Mouse (Mus musculus): ENCODE data around the gene Galm. TPM values are rescaled to one million over a fixed set of nuclear protein-coding genes. Genes with fewer than 3 reads are reported as not detected.

Gene Galm
- polyA plus RNA-seq, 1 experiment from 2014 or later: 67.2 TPM

DNA sequence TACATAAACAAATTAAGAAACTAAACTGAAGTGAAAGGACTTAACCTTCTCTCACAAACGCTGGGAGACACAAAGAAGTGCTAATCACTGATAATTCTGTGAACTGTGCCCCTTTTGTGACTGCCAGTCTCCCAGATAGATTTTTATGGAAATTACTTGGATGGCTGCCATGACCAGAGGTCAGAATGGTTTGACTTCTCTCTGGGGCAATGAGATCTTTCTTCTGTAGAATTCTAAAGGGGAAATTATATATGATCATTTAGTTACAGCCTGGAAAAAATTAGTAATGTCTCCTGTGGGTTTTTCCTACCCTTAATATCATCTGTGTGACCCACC lies 4.1 kb downstream of the Galm start:
- Histone ChIP-seq H3K9me3 (no peaks in the 10 kb centered on the region), H3K27ac (0 out of 2 replicates have a peak overlapping the region, but pooled peaks have one; percentile 62), H3K4me3 (replicated peaks) (no peak overlapping the region), H3K4me1 (replicated peaks) (no peaks in the 10 kb centered on the region), H3K27me3 (replicated peaks) (no peaks in the 10 kb centered on the region), H3K9ac (no peak overlapping the region), H3K36me3 (no peaks in the 10 kb centered on the region), H3K4me2 (replicated peaks) (peak overlapping the region; percentile 11; the same call in 1 of the 2 replicates)
- WGBS: 41% methylated on average over 1 of the region's 1 CpGs
- ATAC-seq: peak; percentile 32; the same call in 1 of the 2 replicates

DNA sequence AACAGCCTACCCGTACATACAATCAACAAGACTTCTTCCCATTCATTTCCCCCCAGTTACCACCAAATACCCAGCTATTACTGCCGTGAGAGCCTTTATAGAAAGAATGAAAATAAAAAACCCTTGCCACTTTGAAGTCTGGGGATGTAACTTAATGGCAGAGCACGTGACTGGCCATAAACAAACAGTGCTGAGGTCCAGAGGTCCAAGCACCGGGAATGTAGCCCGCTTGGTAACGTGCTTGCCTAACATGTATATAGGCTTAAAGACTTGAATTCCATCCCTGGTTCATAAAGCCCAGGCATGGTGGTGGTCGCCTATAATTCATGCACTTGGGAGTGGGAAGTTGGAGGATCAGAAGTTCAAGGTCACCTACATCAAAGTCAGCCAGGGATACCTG lies 4.6 kb downstream of the Galm start:
- 48% methylated on average over 7 of the region's 7 CpGs for WGBS

DNA sequence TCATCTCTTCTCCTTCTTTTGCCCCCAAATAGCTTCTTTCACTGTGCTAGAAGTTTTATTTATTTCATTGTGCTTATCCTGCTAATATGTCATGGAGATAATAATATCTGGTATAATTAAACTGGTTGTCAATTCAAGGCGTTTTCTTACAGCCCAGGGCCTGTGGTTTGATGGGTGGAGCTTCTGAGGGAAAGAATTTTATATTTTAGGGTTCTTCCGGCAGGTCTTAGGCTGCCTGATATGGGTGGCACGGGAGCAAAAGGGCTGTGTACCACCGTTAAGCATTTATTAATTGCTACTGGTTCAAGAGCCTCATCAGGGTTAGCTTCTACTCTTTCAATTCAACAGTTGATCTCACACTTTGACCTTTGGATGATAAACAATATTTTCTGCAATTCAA lies 5.2 kb downstream of the Galm start:
- Histone ChIP-seq H3K27ac (no peak overlapping the region), H3K36me3 (no peaks in the 10 kb centered on the region), H3K4me2 (replicated peaks) (0 out of 2 replicates have a peak overlapping the region, but pooled peaks have one; percentile 11), H3K9me3 (no peaks in the 10 kb centered on the region), H3K9ac (no peak overlapping the region), H3K4me3 (replicated peaks) (no peak overlapping the region), H3K27me3 (replicated peaks) (no peaks in the 10 kb centered on the region), H3K4me1 (replicated peaks) (no peaks in the 10 kb centered on the region)
- ATAC-seq: no peak
- 62% methylated on average over 4 of the region's 4 CpGs for WGBS

More for the DNA sequence above, 4.6 kb downstream of the Galm start:
- no peaks in the 10 kb centered on the region for H3K9me3 ChIP-seq
- H3K27ac ChIP-seq: 0 out of 2 replicates have a peak overlapping the region, but pooled peaks have one; percentile 62
- H3K4me2 ChIP-seq (replicated peaks): peak overlapping the region; percentile 11; the same call in 1 of the 2 replicates
- H3K36me3 ChIP-seq: no peaks in the 10 kb centered on the region
- H3K9ac ChIP-seq: no peak overlapping the region
- no peaks in the 10 kb centered on the region for H3K4me1 ChIP-seq (replicated peaks)
- ATAC-seq: peak; percentile 49
- no peak overlapping the region for H3K4me3 ChIP-seq (replicated peaks)
- H3K27me3 ChIP-seq (replicated peaks): no peaks in the 10 kb centered on the region

DNA sequence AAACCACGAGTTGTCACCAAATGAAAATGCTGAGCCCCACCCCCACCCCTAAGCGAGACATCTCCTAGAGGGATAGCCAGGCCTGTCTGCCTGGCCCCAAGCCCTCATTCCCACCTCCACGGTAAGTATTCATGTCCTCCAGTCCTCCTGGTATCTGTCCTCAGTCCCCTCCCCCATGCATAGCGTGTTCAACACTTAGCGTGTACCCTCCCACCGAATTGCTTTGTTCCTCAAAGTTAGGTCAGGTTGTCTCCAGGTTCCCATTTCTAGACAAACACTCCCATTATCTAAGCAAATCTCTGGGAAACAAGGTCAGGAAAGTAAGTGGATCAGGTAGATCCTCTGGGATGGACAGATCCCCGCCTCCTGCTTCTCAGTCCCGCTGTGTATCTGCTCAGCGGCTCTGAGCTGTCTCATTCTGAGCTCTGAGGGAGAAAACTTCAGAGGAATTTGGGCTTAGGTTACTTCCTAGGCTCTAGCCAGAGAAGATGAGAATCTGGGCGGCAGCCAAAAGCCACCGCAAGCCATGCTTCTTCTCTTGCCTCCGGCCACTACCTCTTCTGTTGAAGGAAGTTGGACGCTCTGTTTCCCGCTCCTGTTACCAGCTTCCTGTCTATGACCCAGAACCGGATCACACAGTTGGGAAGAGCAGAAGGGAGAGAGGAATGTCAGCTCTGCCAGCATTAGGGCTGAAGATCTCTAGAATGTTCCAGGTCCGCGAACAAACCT lies 11.3 kb downstream of the Galm start:
- Histone ChIP-seq H3K27me3 (replicated peaks) (no peaks in the 10 kb centered on the region), H3K9me3 (no peaks in the 10 kb centered on the region), H3K9ac (no peak overlapping the region), H3K27ac (no peak overlapping the region), H3K36me3 (no peaks in the 10 kb centered on the region), H3K4me2 (replicated peaks) (no peak overlapping the region), H3K4me3 (replicated peaks) (no peak overlapping the region), H3K4me1 (replicated peaks) (no peaks in the 10 kb centered on the region)
- 72% methylated on average over 17 of the region's 17 CpGs for WGBS
- no peak for ATAC-seq

DNA sequence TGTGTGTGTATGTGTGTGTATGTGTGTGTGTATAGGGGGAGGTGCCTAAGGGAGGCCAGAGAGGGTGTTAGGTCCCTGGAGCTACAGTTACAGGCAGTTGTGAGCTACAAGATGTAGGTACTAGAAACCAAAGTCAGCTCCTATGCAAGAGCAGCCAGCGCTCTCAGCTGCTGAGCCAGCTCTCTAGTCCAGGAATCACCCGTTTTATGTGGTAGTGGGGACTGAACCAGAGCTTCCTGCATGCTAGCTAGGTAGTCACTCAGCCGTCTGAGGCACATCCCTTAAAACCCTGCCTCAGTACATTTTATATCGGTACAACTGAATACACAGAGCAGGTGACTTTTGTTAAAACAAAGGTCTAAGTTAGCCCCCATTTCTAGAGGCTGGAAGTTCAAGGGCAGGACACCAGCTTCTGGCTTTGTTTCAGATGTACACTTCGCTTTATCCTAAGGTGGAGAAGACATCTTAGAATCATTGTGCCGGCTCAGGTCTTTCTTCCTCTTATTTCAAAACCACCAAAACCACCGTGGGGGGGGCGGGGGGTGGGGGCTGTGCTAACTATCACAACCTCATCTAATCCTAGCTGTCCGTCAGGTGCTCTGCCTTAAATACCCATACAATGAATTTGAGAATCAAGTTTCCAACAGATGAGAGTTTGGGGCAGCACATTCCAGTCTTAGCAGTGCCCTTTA lies 12.6 kb downstream of the Galm start:
- Histone ChIP-seq H3K27me3 (replicated peaks) (no peaks in the 10 kb centered on the region), H3K4me1 (replicated peaks) (no peaks in the 10 kb centered on the region), H3K4me2 (replicated peaks) (no peak overlapping the region), H3K9me3 (no peaks in the 10 kb centered on the region), H3K36me3 (no peaks in the 10 kb centered on the region), H3K27ac (no peak overlapping the region), H3K9ac (no peak overlapping the region), H3K4me3 (replicated peaks) (no peak overlapping the region)
- WGBS: 74% methylated on average over 9 of the region's 9 CpGs
- ATAC-seq: no peak

DNA sequence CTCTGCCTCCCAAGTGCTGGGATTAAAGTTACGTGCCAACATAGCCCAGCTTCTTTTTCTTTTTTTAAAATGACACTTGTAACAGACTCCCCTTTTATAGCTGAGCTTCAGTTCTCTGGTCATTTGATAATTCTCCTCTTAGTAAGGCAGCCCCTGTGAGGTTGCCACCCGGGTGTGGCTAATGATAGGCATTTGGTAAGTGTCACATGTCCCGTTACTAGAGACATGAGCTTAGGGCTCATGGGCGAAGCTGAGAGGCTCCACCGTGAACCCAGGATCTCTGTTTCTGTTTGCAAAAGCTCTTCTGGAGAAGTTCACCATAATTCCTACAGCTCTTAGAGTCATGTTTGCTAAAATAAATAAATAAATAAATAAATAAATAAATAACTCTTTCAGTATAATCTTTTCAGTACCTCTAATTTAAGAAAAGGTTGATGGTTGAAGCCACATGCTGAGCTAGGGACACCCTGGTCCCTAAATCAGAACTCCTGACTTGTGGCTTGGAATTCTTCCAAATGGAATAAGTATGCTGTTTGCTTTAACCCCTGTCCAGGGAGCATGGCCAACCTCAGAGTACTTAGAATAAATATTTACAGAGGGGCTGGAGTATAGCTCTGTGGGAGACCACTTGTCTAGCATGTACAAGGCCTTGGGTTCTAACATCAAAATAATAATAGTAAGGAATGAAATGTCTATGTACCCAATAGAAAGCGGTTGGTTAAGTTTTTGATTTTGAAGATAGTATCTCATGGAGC lies 16.4 kb downstream of the Galm start:
- 69% methylated on average over 6 of the region's 6 CpGs for WGBS
- H3K36me3 ChIP-seq: no peaks in the 10 kb centered on the region
- H3K4me3 ChIP-seq (replicated peaks): no peak overlapping the region
- peak; percentile 43; the same call in 1 of the 2 replicates for ATAC-seq
- H3K9me3 ChIP-seq: no peaks in the 10 kb centered on the region
- H3K27me3 ChIP-seq (replicated peaks): no peaks in the 10 kb centered on the region
- H3K9ac ChIP-seq: no peak overlapping the region
- 0 out of 2 replicates have a peak, but pooled peaks cover 3% of the 10 kb centered on the region for H3K4me1 ChIP-seq (replicated peaks)
- no peak overlapping the region for H3K4me2 ChIP-seq (replicated peaks)
- H3K27ac ChIP-seq: no peak overlapping the region

DNA sequence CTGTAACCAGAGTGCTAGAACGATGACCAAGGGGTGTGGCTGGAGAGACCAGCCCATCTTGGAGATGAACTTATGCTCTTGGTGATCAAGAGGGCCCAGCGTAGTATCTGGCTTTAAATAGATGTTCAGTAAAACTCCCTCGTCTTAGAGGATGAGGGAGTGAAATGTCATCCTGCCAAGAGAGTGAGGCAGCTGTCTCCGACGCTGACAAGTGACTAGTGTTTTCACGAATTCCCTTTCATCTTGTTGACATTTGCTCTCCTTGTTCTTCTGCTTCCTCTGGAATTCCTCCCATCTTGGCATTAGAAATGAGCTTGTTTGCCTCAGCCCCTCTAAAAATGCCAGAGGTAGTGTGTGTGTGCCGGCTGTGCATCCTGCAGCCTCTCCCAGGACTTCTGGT lies 17.9 kb downstream of the Galm start:
- H3K27ac ChIP-seq: no peak overlapping the region
- H3K4me1 ChIP-seq (replicated peaks): 0 out of 2 replicates have a peak, but pooled peaks cover 3% of the 10 kb centered on the region
- no peaks in the 10 kb centered on the region for H3K36me3 ChIP-seq
- no peaks in the 10 kb centered on the region for H3K27me3 ChIP-seq (replicated peaks)
- no peak overlapping the region for H3K9ac ChIP-seq
- no peak overlapping the region for H3K4me2 ChIP-seq (replicated peaks)
- H3K9me3 ChIP-seq: no peaks in the 10 kb centered on the region
- WGBS: 43% methylated on average over 7 of the region's 7 CpGs
- ATAC-seq: no peak
- H3K4me3 ChIP-seq (replicated peaks): no peak overlapping the region

DNA sequence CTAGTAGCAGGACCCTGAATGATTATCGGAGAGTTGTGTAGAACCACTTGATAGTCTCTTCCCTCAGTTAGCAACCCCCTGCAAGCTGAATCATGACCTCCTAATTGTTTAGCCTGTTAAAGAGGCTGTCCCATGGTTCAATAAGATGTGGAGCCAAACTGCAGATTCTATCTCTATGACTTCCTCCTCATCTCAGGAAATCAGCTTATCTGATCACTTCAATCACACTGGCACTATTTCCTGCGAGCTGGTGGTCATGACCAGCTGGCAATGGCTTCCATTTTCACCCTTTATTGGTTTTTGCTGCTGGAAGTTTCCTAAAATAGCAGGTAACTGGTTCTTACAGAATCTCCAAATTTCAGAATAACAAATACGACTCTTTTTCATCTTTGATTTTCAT lies 18.5 kb downstream of the Galm start:
- Histone ChIP-seq H3K36me3 (no peaks in the 10 kb centered on the region), H3K9me3 (no peaks in the 10 kb centered on the region), H3K4me3 (replicated peaks) (no peak overlapping the region), H3K27me3 (replicated peaks) (no peaks in the 10 kb centered on the region), H3K9ac (no peak overlapping the region), H3K4me1 (replicated peaks) (0 out of 2 replicates have a peak, but pooled peaks cover 3% of the 10 kb centered on the region), H3K4me2 (replicated peaks) (no peak overlapping the region), H3K27ac (no peak overlapping the region)
- no peak for ATAC-seq
- 77% methylated on average over 3 of the region's 3 CpGs for WGBS

DNA sequence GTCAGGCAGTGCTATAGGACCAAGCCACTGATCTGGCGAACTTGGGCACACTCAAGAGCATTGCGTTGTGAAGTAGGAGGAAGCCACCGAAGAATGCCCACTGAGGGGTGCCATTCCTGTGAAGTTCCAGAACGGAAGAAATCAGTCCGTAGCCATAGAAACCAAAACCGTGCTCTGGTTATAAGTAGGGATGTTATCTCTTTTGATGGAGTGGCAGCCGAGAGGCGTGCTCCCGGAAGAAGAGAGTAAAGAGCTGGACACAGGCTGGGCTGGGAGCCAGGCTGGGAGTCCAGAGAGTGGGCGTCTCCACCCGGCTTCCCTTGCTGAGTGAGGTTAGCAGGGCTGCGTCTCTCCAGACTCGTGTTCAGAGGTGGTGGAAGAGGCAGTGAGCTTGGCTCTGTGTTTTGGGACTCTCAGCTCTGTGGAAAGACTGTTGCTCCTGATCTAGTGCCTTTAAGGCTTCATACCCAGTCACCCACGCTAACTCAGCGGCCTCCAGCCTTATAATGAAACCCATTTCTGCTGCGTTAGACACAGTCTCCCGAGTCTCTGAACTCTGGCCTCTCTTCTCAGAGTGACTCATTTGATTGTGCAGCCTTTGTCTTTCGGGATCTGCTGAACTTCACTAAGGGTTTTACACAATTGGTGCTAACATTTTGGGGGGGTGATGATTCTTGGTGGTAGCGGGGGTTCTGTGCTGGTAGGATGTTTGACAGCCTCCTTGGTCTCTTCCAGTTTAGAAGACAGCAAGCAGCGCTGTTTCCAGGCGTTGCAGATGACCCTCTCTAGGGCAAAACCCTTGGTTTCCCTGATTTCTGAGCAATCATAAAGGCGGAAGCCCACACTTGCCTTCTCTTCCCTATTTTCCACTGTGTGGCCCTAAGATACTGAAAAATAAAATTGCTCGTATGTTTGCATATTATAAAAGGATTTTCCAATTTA lies 21.1 kb downstream of the Galm start:
- H3K36me3 ChIP-seq: no peaks in the 10 kb centered on the region
- H3K9ac ChIP-seq: no peak overlapping the region
- H3K9me3 ChIP-seq: no peaks in the 10 kb centered on the region
- 54% methylated on average over 23 of the region's 23 CpGs for WGBS
- peak overlapping the region; percentile 0; the same call in 1 of the 2 replicates for H3K4me2 ChIP-seq (replicated peaks)
- no peak overlapping the region; the same call in 1 of the 2 replicates for H3K27ac ChIP-seq
- 0 out of 2 replicates have a peak, but pooled peaks cover 3% of the 10 kb centered on the region for H3K4me1 ChIP-seq (replicated peaks)
- H3K4me3 ChIP-seq (replicated peaks): no peak overlapping the region
- peak; percentile 80 for ATAC-seq
- no peaks in the 10 kb centered on the region for H3K27me3 ChIP-seq (replicated peaks)

DNA sequence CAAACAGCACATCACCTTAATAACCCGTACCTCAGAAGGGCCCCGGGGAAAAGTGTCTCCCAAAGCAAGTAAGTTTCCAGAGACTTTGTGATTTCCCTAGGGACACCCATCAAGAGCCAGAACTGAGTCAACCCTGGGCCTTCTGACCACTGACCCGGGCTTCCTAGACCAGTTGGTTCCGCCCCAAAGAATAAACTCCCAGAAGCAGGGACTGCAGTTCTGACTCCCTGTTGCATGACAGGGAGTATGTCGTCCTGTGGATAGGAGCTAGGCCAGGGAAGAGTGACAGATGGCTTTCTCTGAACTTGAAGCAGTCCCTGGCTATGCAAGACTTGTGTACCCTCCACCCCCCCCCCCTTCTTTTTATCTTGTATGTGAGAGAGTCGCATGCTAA lies 21.7 kb downstream of the Galm start:
- H3K27me3 ChIP-seq (replicated peaks): no peaks in the 10 kb centered on the region
- H3K27ac ChIP-seq: no peak overlapping the region
- H3K9ac ChIP-seq: no peak overlapping the region
- H3K4me1 ChIP-seq (replicated peaks): 0 out of 2 replicates have a peak, but pooled peaks cover 3% of the 10 kb centered on the region
- WGBS: 87% methylated on average over 6 of the region's 6 CpGs
- no peak overlapping the region for H3K4me2 ChIP-seq (replicated peaks)
- H3K36me3 ChIP-seq: no peaks in the 10 kb centered on the region
- ATAC-seq: no peak
- H3K9me3 ChIP-seq: no peaks in the 10 kb centered on the region
- no peak overlapping the region for H3K4me3 ChIP-seq (replicated peaks)

DNA sequence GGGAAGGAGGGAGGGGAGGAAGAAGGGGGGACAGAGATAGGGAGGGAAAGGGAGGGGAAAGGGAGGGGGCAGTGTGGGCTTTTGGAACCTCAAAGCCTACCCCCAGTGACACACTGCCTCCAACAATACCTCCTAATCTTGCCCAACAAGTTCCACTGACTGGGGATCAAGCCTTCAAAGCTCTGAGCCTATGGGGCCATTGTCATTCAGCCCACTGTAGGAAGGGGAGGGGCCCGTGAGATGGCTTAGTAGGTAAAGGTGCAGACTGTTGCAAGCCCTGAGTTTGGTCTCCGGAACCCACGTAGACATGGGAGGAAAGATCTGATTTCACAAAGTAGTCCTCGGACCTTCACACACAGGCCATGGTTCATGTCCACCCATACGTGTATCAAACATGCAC lies 24.1 kb downstream of the Galm start:
- H3K27ac ChIP-seq: no peak overlapping the region
- H3K27me3 ChIP-seq (replicated peaks): no peaks in the 10 kb centered on the region
- ATAC-seq: 0 out of 2 replicates have a peak, but pooled peaks have one; percentile 55
- no peak overlapping the region for H3K4me2 ChIP-seq (replicated peaks)
- 34% methylated on average over 5 of the region's 5 CpGs for WGBS
- H3K9me3 ChIP-seq: no peaks in the 10 kb centered on the region
- no peaks in the 10 kb centered on the region for H3K36me3 ChIP-seq
- H3K4me3 ChIP-seq (replicated peaks): no peak overlapping the region
- H3K4me1 ChIP-seq (replicated peaks): 0 out of 2 replicates have a peak, but pooled peaks cover 3% of the 10 kb centered on the region
- H3K9ac ChIP-seq: no peak overlapping the region

All from intestine, embryonic 15.5 days (tissue).